Mouse (Mus musculus) olfactory bulb, adult 2 months (tissue): ENCODE results near the gene 4931440F15Rik.

Source experiments
- CTCF ChIP-seq: fragments of 200-500 bp; IDR thresholded peaks from 2 replicates; pipeline ENCODE4 v1.5.1; 2012; ENCODE audit warnings: low read depth, mild to moderate bottlenecking, low read length, moderate library complexity; ENCODE audit not compliant: insufficient read depth
- POLR2A ChIP-seq: fragments of 200-500 bp; IDR thresholded peaks from 2 replicates; pipeline ENCODE4 v1.6.1; 2012; ENCODE audit warnings: mild to moderate bottlenecking, low read depth, low read length, moderate library complexity; ENCODE audit not compliant: insufficient read depth

DNA sequence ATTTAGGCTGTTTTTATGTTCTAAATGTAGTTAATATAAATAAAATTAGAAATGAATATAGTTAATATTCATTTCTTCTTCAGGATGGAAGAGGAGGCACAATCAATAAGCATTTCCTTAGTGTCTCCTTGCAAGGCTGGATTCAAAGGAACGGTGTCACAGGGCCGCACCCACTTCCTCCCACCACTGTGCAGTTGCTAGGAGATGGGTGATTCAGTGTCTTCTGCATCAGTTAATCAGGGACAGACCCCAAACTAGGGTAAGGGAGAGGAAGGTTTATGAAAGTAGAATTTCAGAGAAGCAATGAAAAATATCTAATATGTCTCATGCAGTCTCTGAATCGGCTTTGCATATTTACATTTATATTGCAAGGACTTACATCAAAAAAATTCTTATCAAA lies 15.1 kb downstream of the 4931440F15Rik start:
- no peak for TF ChIP-seq POLR2A
- TF ChIP-seq CTCF = no peak
